Mouse (Mus musculus) splenic B cell, adult 2 months (primary cell): Measurements from ENCODE around the gene Tmod4.
"Not testable (repeated sequence)": the region's sequence is repeated elsewhere in the genome, so short reads cannot be mapped to it uniquely, and the experiment has no call there.

ENCODE experiments used
- DNase-seq: peaks from one replicate; pipeline ENCODE4 v3.0.0-alpha.2; 2011; ENCODE audit warnings: low read depth, low spot score
- H3K27me3 ChIP-seq: 2 replicates; pipeline ENCODE4 v1.6.1; 2012; ENCODE audit warnings: mild to moderate bottlenecking, low read length, moderate library complexity, mixed read lengths; ENCODE audit not compliant: control insufficient read depth, poor library complexity, insufficient read depth, severe bottlenecking
- H3K36me3 ChIP-seq: 2 replicates; pipeline ENCODE4 v1.6.1; 2012; ENCODE audit warnings: mild to moderate bottlenecking, low read length, moderate library complexity, mixed read lengths; ENCODE audit not compliant: control insufficient read depth, poor library complexity, insufficient read depth, severe bottlenecking

Tmod4 gene

DNA sequence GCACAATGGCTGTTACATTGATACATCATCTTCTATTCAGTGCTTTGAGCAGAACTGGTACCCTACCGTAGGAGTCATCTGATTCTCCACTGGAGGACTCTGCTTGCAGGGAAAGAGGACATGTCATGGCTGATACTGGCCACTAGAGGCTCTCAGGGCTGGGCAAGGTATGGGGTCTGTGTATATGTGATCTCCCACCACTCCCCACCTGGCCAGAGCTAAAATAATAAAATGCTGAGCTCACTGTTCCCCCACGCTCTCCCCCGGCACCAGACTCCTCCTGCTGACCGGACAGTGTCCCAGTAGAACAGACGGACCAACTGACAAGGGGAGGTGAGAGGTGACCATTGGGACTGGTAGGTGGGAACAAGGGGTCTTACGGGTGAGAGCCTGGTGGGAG, at the start of gene Tmod4:
TSS of gene Tmod4 (plus strand) at position 231 of the 400 bp plus-strand sequence.
- Histone ChIP-seq H3K36me3 (peaks cover 11% of the 10 kb centered on the region), H3K27me3 (no peaks in the 10 kb centered on the region)
- DNase-seq: peak; percentile 40

DNA sequence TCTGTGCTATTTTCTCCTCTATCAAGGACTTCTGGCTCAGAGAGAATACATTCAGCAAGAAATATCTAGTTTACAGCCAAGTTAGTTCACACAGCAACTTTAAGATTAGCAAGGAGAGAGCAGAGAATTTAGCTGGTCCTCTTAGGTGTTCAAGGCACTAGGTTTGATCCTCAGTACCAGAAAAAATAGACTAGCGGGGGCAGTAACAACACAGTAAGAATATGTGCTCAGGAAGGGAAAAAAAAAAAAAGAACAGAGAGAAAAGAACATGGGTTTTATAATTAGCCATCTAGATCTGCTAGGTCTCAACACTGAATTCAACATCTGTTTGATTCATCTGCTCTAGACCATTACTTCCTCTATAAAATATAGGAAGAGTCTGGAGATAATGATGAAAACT, 36.2 kb upstream of the Tmod4 start:
- no peak for DNase-seq
- Histone ChIP-seq H3K36me3 (0 out of 2 replicates have a peak, but pooled peaks cover 2% of the 10 kb centered on the region), H3K27me3 (no peaks in the 10 kb centered on the region)

DNA sequence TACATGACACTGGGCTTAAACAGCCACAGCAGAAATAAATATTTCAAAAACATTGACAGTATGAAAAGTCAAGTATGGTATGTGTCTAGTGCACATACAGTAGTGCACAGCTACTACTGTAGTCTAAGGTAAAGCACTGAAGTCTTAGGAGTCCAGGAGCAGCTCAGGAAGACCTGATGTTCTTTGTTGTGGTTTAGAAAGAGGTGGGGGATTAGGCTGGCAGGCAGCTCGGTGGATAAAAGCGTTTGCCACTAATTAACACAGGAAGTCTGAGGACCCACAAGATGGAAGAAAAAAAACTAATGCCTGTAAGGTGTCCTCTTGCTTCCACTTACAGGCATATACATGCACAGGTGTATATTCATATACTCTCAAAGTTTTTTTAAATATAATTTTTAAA, 23.4 kb upstream of the Tmod4 start:
- 0 out of 2 replicates have a peak, but pooled peaks cover 2% of the 10 kb centered on the region for H3K36me3 ChIP-seq
- no peaks in the 10 kb centered on the region for H3K27me3 ChIP-seq
- no peak for DNase-seq

DNA sequence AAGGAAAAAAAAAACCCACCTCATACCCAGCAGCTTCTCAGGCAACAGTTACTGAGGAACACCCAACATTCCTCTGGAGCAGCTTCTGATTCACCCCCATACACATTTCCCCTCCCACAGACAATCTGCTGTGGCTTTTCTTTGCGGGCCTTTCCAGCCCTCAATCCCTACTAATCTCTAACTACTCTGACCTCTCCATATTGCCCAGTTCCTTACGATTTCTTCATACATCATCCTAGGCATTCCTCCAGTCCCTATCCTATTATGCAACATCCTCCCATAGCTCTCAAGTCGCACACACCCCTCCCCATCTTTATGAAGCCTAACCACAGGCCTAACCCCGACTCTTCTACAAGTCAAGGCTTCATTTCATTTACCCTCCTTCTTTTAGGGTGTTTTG, 19.2 kb upstream of the Tmod4 start:
- Histone ChIP-seq H3K27me3 (no peaks in the 10 kb centered on the region), H3K36me3 (no peaks in the 10 kb centered on the region)
- DNase-seq: no peak

DNA sequence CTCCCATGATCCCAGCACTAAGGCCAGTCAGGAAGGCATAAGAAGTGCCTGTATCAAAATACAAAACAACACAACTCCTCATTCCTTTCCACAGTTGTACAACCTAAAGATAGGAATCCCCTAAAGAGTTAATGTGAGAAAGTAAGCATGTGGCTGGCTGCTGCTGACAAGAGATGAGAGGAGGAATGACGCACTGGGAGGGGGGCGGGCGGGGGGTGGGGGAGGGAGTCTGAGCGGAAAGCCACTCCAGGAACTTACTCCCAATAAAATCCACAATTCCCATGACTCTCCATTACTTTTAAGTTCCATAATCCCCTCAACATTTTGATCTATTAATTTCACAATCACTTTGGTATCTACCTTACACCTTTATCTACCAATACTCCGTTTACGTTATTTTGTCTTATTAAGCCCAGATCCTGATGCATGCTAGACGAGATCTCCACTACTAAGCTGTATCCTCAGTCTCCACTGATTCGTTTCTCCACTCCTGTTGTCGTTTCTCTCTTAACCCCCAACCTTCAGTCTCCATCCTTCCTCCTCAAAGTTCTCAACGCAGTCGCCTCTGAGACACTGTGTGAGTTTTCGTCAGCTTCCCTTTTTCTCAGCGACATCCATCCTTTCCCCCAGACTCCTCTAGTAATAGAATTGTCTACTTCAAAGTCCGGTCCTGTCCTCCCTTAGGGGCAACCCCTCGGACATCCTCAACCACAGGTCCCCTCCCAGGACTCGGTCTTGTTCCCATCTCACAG, 18.5 kb upstream of the Tmod4 start:
- H3K27me3 ChIP-seq: no peaks in the 10 kb centered on the region
- no peaks in the 10 kb centered on the region for H3K36me3 ChIP-seq
- peak; percentile 34 for DNase-seq

DNA sequence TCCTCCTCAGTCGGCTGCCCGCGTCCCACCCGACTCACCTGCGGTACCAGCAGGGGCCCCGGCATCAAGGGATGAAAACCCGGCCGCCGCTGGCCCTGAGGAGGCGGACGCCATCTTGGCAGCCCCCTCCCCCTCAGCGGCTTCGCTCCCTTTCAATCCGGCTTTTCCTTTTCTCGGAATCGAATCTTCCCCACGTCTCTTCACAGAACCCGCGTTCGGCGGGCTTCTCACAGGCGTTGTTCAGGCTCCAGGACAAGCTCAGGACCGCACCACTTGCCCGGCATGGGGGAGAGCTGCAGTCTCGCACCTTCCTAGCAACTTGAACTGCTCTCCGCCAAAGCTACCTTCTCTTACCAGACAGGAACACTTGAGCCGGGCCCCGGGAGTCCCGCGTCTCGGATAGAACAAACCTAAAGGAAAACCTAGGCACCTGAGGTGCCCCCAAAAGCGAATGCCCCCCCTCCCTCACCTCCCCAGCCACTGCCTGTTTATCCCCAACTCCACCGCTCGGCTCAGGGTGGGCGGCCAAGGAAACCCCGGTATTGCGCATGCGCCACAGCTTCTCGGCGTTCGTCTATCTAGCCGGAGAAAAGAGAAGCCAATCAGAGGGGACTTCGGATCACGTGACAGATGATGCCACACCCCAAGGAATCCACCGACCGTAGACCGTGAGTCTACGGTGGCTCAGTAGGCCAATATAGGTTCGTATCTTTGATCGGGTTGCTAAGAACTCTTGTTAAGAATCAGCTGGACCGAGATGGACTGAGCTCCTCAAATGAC, 17.7 kb upstream of the Tmod4 start, which contains the start of gene Pip5k1a:
TSS of gene Pip5k1a (minus strand) at position 593 of the 780 bp plus-strand sequence.
- Histone ChIP-seq H3K36me3 (no peaks in the 10 kb centered on the region), H3K27me3 (no peaks in the 10 kb centered on the region)
- peak; percentile 99 for DNase-seq

DNA sequence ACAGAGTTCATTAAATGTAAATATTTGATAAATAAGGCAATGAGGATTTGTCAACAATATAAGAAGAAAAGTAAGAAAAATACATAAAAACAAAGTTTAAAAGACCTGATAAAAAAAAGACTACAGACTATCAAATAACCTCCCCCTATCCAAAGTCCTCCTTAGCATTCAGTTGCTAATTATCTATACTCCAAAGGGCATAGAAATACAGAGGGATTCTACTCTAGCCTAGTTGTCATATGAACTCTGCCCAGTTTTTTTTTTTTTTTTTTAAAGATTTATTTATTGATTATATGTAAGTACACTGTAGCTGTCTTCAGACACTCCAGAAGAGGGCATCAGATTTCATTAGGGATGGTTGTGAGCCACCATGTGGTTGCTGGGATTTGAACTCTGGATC, 17.0 kb upstream of the Tmod4 start:
- not testable (repeated sequence) for H3K36me3 ChIP-seq, DNase-seq, H3K27me3 ChIP-seq

DNA sequence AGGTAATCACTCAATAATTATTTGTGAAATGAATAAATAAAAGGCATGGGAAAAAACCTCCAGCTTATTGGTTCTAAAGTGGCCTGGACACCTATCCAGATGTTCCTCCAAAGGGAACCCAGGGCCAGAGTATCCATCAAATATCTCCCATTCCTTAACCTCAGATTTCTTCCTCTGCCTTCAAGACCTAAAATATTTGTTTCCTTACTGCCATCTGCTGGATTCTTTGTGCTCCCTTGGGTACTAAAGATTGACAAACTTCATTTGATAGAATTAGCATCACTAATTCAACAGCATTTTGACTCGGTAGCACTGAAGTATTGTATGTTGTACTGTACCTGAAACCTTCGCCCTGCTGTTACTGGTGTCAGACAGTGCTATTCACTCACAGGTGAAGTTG, 16.4 kb upstream of the Tmod4 start:
- no peaks in the 10 kb centered on the region for H3K27me3 ChIP-seq
- H3K36me3 ChIP-seq: no peaks in the 10 kb centered on the region
- DNase-seq: peak; percentile 26

DNA sequence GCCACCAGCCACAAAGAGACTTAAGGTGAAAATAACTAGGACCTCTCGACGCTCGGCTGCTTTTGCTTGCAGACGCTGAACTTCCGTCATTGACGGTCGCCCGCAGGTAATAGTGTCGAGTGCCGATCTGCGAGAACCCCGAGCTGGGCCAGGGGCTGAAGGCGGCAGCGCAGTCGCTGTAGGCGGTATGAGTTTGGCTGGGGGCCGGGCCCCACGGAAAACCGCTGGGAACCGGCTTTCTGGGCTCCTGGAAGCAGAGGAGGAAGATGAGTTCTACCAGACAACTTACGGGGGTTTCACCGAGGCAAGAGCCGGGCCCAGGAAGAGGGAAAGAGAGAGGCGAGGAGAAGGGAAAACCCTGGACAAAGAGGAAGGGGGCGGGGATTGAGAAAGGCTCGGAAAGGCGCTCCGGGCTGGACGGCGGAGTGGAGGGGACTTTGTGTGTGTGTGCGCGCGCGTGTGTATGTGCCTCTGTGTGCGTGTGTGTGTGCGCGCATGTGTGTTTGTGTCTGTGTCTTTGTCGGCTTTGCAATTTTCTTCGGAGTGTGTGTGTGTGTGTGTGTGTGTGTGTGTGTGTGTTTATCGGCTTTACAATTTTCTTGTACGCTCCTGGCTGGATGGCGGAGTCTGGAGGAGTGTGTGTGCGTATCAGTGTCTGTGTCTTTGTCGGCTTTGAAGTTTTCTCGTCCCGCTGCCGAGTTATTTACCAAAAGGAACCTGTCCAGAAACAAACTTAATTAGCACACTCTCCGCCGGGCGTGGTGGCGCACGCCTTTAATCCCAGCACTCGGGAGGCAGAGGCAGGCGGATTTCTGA, 13.2 kb upstream of the Tmod4 start, which contains the start of gene Vps72:
TSS of gene Vps72 (plus strand) at position 112 of the 816 bp plus-strand sequence.
- no peaks in the 10 kb centered on the region for H3K27me3 ChIP-seq
- DNase-seq: peak; percentile 90
- H3K36me3 ChIP-seq: no peaks in the 10 kb centered on the region; the same call in 1 of the 2 replicates

DNA sequence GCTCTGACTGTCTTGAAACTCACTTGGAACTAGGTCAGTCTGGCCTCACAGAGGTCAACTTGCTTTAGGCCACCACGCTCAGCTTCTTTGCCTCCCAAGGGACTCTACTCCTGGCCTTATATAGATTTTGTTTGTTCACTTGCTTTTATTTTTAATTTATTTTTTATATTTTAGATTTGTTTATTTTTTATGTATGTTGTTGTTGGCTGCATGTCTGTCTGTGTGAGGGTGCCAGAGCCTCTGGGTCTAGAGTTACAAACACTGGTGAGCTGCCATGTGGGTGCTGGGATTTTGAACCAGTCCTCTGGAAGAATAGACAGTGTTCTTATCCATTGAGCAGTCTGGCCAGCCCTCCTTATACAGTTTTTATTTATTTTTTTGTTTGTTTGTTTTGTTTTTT, 11.5 kb upstream of the Tmod4 start:
- no peaks in the 10 kb centered on the region; the same call in 1 of the 2 replicates for H3K36me3 ChIP-seq
- no peaks in the 10 kb centered on the region for H3K27me3 ChIP-seq
- no peak for DNase-seq

DNA sequence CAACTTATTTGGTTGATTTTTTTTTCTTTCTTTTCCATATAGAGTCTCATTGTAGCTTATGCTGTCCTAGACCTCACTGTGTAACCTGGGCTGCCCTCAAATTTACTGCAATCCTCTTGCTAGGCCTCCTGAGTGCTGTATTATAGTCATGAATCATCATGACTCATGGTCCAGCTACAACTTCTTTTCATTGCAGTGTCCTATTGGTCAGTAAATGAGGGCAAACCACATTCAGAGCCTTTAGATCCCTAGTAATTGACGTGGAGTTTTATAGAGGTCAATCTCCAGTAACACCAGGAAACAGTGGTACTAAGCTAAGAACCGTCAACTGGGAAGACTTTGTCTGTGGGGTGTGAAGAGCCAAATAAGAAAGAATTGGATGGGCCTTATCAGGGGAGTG, 6.5 kb upstream of the Tmod4 start:
- DNase-seq: no peak
- H3K27me3 ChIP-seq: no peaks in the 10 kb centered on the region
- peaks cover 11% of the 10 kb centered on the region for H3K36me3 ChIP-seq

DNA sequence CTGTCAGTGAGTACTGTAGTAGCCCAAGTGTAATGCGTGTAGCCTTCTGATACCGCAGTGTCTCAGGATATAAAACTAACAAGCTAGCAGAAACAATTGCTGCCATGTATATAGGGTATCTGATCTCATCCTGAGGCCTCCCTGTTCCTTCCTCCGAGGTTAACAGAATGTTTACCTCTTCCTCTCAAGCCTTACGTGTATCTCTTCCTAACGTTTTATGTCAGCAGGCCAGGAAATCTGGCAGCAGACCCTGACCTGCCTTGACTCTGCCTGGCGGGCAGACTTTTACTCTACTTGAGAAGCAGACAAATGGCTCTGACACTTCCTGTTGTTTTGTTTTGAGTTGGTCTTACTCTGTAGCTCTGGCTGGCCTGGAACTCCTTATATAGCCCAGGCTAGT, 2.7 kb upstream of the Tmod4 start:
- no peak for DNase-seq
- Histone ChIP-seq H3K36me3 (peaks cover 11% of the 10 kb centered on the region), H3K27me3 (no peaks in the 10 kb centered on the region)

DNA sequence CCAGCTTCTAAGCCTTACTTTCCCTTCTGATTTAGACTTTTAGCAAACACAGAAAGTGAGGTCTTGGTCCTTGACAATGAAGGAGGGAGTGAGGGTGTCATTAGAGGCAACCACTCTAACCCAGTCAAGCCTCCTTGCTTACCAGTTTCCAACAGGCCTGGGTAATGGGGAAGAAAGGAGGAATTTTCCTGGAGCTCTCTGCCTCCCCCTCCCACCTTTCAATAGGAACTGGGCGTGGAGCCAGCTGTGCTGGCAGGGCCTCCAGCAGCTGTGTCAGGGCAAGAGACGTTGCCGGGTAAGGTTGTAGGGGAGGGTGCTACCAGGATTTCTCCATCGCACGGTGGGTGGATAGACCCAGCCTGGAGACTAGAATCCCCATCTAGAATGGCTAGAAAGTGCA, 696 bp downstream of the Tmod4 start:
- Histone ChIP-seq H3K27me3 (no peaks in the 10 kb centered on the region), H3K36me3 (peaks cover 14% of the 10 kb centered on the region)
- no peak for DNase-seq

DNA sequence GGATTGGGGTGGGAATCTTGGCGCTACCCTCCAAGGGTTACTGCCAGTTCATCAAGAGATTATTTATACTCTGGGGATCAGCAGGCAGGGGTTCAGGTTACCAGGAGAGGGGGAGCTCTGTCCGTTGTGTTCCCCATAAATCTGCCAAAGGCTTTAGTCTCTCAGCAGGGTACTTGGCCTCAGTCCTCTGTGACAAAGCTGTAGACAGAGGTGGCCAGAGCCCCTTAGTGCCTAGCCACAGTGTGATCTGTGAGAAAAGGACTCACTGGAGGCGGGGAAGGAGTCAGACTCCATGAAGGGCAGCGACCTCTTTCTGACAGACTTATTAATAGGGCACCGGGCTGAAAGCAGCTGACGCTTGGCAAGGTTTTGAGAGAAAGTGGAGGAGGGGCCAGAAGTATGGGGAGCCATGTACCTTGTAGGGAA, 5.0 kb downstream of the Tmod4 start:
- DNase-seq: no peak
- H3K36me3 ChIP-seq: peaks cover 8% of the 10 kb centered on the region
- no peaks in the 10 kb centered on the region for H3K27me3 ChIP-seq
